ENCODE assay signal across 8 mouse cellular contexts in genomic region chr11:106658051-106658880, GRCm38 (mm10). TPM values are rescaled to one million over a fixed set of nuclear protein-coding genes. Genes with fewer than 3 reads are reported as not detected.
DNase-seq lines count a peak whose midpoint lies in the region; ATAC-seq and TF ChIP-seq lines count a peak whose summit lies in the region.

No protein-coding gene starts in this region.

- no peak for TF ChIP-seq CTCF in intestine, postnatal 0 days (IDR thresholded peaks at IDR 0.05; ENCODE audit: low read depth)

- intact Hi-C loops in left cerebral cortex, postnatal 4 days (cut with DNase I) = no loop called here

- 0 out of 2 replicates have a peak overlapping the region, but pooled peaks have one; percentile 11 for H3K4me3 ChIP-seq in embryonic facial prominence, embryonic 10.5 days
- no peak overlapping the region for H3K4me3 ChIP-seq in intestine, postnatal 0 days (ENCODE audit: low read depth, low read length)
- no peak overlapping the region for H3K4me3 ChIP-seq in midbrain, embryonic 15.5 days

- no peaks in the 10 kb centered on the region for H3K9me3 ChIP-seq in embryonic facial prominence, embryonic 10.5 days
- H3K9me3 ChIP-seq in intestine, postnatal 0 days (ENCODE audit: control insufficient read depth) = no peaks in the 10 kb centered on the region
- H3K9me3 ChIP-seq in midbrain, embryonic 15.5 days = no peaks in the 10 kb centered on the region

- WGBS in embryonic facial prominence, embryonic 10.5 days = 25% methylated on average over 14 of the region's 14 CpGs
- WGBS in intestine, postnatal 0 days = 24% methylated on average over 14 of the region's 14 CpGs
- WGBS in midbrain, embryonic 15.5 days = 22% methylated on average over 14 of the region's 14 CpGs

- no peaks in the 10 kb centered on the region for H3K27me3 ChIP-seq in embryonic facial prominence, embryonic 10.5 days (replicated peaks; ENCODE audit: low read depth, poor library complexity, severe bottlenecking)
- no peaks in the 10 kb centered on the region for H3K27me3 ChIP-seq in intestine, postnatal 0 days (replicated peaks; ENCODE audit: control insufficient read depth, insufficient read depth, low read length)
- no peaks in the 10 kb centered on the region for H3K27me3 ChIP-seq in midbrain, embryonic 15.5 days (replicated peaks)

- H3K27ac ChIP-seq in embryonic facial prominence, embryonic 10.5 days (replicated peaks) = peak overlapping the region; percentile 84
- H3K27ac ChIP-seq in intestine, postnatal 0 days (ENCODE audit: low read depth, low read length) = peak overlapping the region; percentile 58; the same call in 1 of the 2 replicates
- peak overlapping the region; percentile 74 for H3K27ac ChIP-seq in midbrain, embryonic 15.5 days

- DNase-seq in embryo, embryonic 11 days = peak; percentile 61
- no peak for DNase-seq in embryo, embryonic 10.5 days (ENCODE audit: low spot score)
- peak; percentile 49 for DNase-seq in embryonic facial prominence, embryonic 10.5 days (ENCODE audit: low spot score)
- peak; percentile 88 to 91 for DNase-seq in heart, adult 18-20 months
- peak; percentile 96 for DNase-seq in left cerebral cortex, postnatal 4 days
- peak; percentile 66 for DNase-seq in thymus, postnatal 0 days (ENCODE audit: low spot score)

- no peak overlapping the region for H3K9ac ChIP-seq in intestine, postnatal 0 days (ENCODE audit: low read depth, low read length)
- no peak overlapping the region for H3K9ac ChIP-seq in midbrain, embryonic 15.5 days

- no peaks in the 10 kb centered on the region for H3K36me3 ChIP-seq in embryonic facial prominence, embryonic 10.5 days (replicated peaks)
- H3K36me3 ChIP-seq in intestine, postnatal 0 days (ENCODE audit: control insufficient read depth, insufficient read depth) = no peaks in the 10 kb centered on the region
- H3K36me3 ChIP-seq in midbrain, embryonic 15.5 days (replicated peaks) = no peaks in the 10 kb centered on the region

- H3K4me1 ChIP-seq in embryonic facial prominence, embryonic 10.5 days = peaks cover 42% of the 10 kb centered on the region
- peaks cover 3% of the 10 kb centered on the region; the same call in 1 of the 2 replicates for H3K4me1 ChIP-seq in intestine, postnatal 0 days (replicated peaks; ENCODE audit: control insufficient read depth, insufficient read depth, low read length)
- H3K4me1 ChIP-seq in midbrain, embryonic 15.5 days = peaks cover 18% of the 10 kb centered on the region; the same call in 1 of the 2 replicates

- peak; percentile 36 for ATAC-seq in intestine, postnatal 0 days
- ATAC-seq in midbrain, embryonic 15.5 days (replicated peaks) = peak; percentile 60; the same call in 1 of the 2 replicates

- no peak overlapping the region for H3K4me2 ChIP-seq in intestine, postnatal 0 days (replicated peaks; ENCODE audit: low read depth)
- no peak overlapping the region; the same call in 1 of the 2 replicates for H3K4me2 ChIP-seq in midbrain, embryonic 15.5 days

RNA-seq across cellular contexts. Expression of gene Tex2, which starts 45.0 kb away (rescaled TPM):
- polyA plus RNA-seq in embryonic facial prominence, embryonic 10.5 days (2016; fragmentation: Nextera tagmentation; extraction: Ambion mirVana) = 6.8 and 7.5 TPM in 2 replicates
- total RNA-seq in heart, adult 18-20 months (2021) = 10 to 100 TPM; 41.5 to 42.0 TPM
- 17.1 and 19.3 TPM in 2 replicates for polyA plus RNA-seq in intestine, postnatal 0 days (2015; fragmentation: Nextera tagmentation; extraction: Ambion mirVana)
- total RNA-seq in left cerebral cortex, postnatal 4 days (2021) = 10 to 100 TPM; 70.3 to 76.1 TPM
- polyA plus RNA-seq in midbrain, embryonic 15.5 days (2015; fragmentation: Nextera tagmentation; extraction: Ambion mirVana) = 31.3 and 32.1 TPM in 2 replicates
- polyA plus RNA-seq in thymus, postnatal 0 days (2015; fragmentation: Nextera tagmentation; extraction: Ambion mirVana) = 7.0 and 7.2 TPM in 2 replicates
